Mouse (Mus musculus): ENCODE measurements around the gene Rhoa.
"Not testable (repeated sequence)": the region's sequence is repeated elsewhere in the genome, so short reads cannot be mapped to it uniquely, and the experiment has no call there.

The Rhoa gene

GRCm38 (mm10) chr9:108305629-108306520, at the start of gene Rhoa, which contains the start of gene Tcta:
Rhoa (plus strand) TSS chr9:108306129.
Tcta (minus strand) TSS chr9:108306160.
- DNase-seq: peak; percentile 100

- no peak for DNase-seq
Observed at GRCm38 (mm10) chr9:108260526-108260925, 45.4 kb upstream of the Rhoa start.

- DNase-seq: no peak
Observed at GRCm38 (mm10) chr9:108261865-108262264, 44.1 kb upstream of the Rhoa start.

GRCm38 (mm10) chr9:108262494-108263049, 43.4 kb upstream of the Rhoa start:
- no peak for DNase-seq

- no peak for DNase-seq
Observed at GRCm38 (mm10) chr9:108263131-108263681, 42.7 kb upstream of the Rhoa start.

GRCm38 (mm10) chr9:108263690-108264190, 42.2 kb upstream of the Rhoa start, which contains the start of gene Dag1:
Dag1 (minus strand) TSS chr9:108263958.
- DNase-seq: peak; percentile 99

GRCm38 (mm10) chr9:108264191-108264921, 41.6 kb upstream of the Rhoa start:
- DNase-seq: peak; percentile 61

GRCm38 (mm10) chr9:108266261-108266935, 39.5 kb upstream of the Rhoa start:
- DNase-seq: no peak

- DNase-seq: no peak
Observed at GRCm38 (mm10) chr9:108267691-108268090, 38.2 kb upstream of the Rhoa start.

GRCm38 (mm10) chr9:108268701-108269100, 37.2 kb upstream of the Rhoa start:
- not testable (repeated sequence) for DNase-seq

GRCm38 (mm10) chr9:108271941-108272340, 34.0 kb upstream of the Rhoa start:
- no peak for DNase-seq

- DNase-seq: no peak
Observed at GRCm38 (mm10) chr9:108272691-108273090, 33.2 kb upstream of the Rhoa start.

- DNase-seq: no peak
Observed at GRCm38 (mm10) chr9:108273485-108273884, 32.4 kb upstream of the Rhoa start.

- DNase-seq: no peak
Observed at GRCm38 (mm10) chr9:108274476-108275330, 31.2 kb upstream of the Rhoa start.

- DNase-seq: no peak
Observed at GRCm38 (mm10) chr9:108275331-108275659, 30.6 kb upstream of the Rhoa start.

GRCm38 (mm10) chr9:108278697-108279450, 27.1 kb upstream of the Rhoa start:
- no peak for DNase-seq

GRCm38 (mm10) chr9:108280071-108280828, 25.7 kb upstream of the Rhoa start:
- DNase-seq: no peak

GRCm38 (mm10) chr9:108284410-108284809, 21.5 kb upstream of the Rhoa start:
- DNase-seq: peak; percentile 55

GRCm38 (mm10) chr9:108287526-108288238, 18.2 kb upstream of the Rhoa start:
- not testable (repeated sequence) for DNase-seq

All from cerebellum, adult 11-12 months (tissue).